Mouse (Mus musculus) layer of hippocampus, adult 8-10 months (tissue): ENCODE data around the gene Lsm2. TPM values are rescaled to one million over a fixed set of nuclear protein-coding genes. Genes with fewer than 3 reads are reported as not detected.
A peak's percentile ranks its signal among the peaks of the same experiment; 100 is the strongest.
"Not testable (repeated sequence)": the region's sequence is repeated elsewhere in the genome, so short reads cannot be mapped to it uniquely, and the experiment has no call there.

ENCODE experiments used
- DNase-seq, 2 experiments: peaks; one replicate each; pipeline ENCODE4 v3.0.0; 2022; ENCODE audit warnings: low spot score in 2 of 2
- total RNA-seq, 4 experiments: library from RNA; stranded (reverse); gene quantifications; 2 replicates each; pipeline ENCODE4 v1.2.4; 2022

Lsm2 gene
- total RNA-seq, 4 experiments from 2014 or later: 13.1 to 19.1 (median 16.9) TPM

GRCm38 (mm10) chr17:34956340-34956739, 25.3 kb upstream of the Lsm2 start:
- DNase-seq: no peak

GRCm38 (mm10) chr17:34957291-34957690, 24.4 kb upstream of the Lsm2 start:
- not testable (repeated sequence) for DNase-seq

GRCm38 (mm10) chr17:34957966-34958365, 23.7 kb upstream of the Lsm2 start:
- not testable (repeated sequence) for DNase-seq

GRCm38 (mm10) chr17:34958734-34959129, 22.9 kb upstream of the Lsm2 start:
- not testable (repeated sequence) for DNase-seq

GRCm38 (mm10) chr17:34959130-34959778, 22.4 kb upstream of the Lsm2 start, which contains the start of gene Hspa1b:
Hspa1b (minus strand) TSS chr17:34959238.
- peak; percentile 74 to 82 for DNase-seq

GRCm38 (mm10) chr17:34959881-34960515, 21.7 kb upstream of the Lsm2 start:
- DNase-seq: no peak

GRCm38 (mm10) chr17:34960702-34961493, 20.8 kb upstream of the Lsm2 start:
- no peak for DNase-seq

- DNase-seq: no peak
Observed at GRCm38 (mm10) chr17:34962125-34962524, 19.5 kb upstream of the Lsm2 start.

GRCm38 (mm10) chr17:34962841-34963240, 18.8 kb upstream of the Lsm2 start:
- no peak for DNase-seq

GRCm38 (mm10) chr17:34964640-34965049, 17.0 kb upstream of the Lsm2 start:
- DNase-seq: no peak

GRCm38 (mm10) chr17:34965627-34966026, 16.0 kb upstream of the Lsm2 start:
- DNase-seq: no peak

GRCm38 (mm10) chr17:34969822-34970221, 11.8 kb upstream of the Lsm2 start, which contains the start of gene Gm20481:
Gm20481 (plus strand) TSS chr17:34969912.
- DNase-seq: not testable (repeated sequence)

- DNase-seq: not testable (repeated sequence)
Observed at GRCm38 (mm10) chr17:34970850-34971249, 10.8 kb upstream of the Lsm2 start.

- DNase-seq: not testable (repeated sequence)
Observed at GRCm38 (mm10) chr17:34971694-34972068, 10.0 kb upstream of the Lsm2 start.

- peak; percentile 79 for DNase-seq
Observed at GRCm38 (mm10) chr17:34972069-34972749, 9.5 kb upstream of the Lsm2 start, which contains the start of the genes Hspa1a and Hspa1l. Hspa1a (minus strand) TSS chr17:34972156. Hspa1l (plus strand) TSS chr17:34972703.

- no peak for DNase-seq
Observed at GRCm38 (mm10) chr17:34975581-34976492, 5.8 kb upstream of the Lsm2 start.

GRCm38 (mm10) chr17:34977000-34977399, 4.7 kb upstream of the Lsm2 start:
- no peak for DNase-seq

- DNase-seq: no peak
Observed at GRCm38 (mm10) chr17:34978239-34978638, 3.4 kb upstream of the Lsm2 start.

- DNase-seq: no peak
Observed at GRCm38 (mm10) chr17:34979631-34980030, 2.0 kb upstream of the Lsm2 start.

- no peak for DNase-seq
Observed at GRCm38 (mm10) chr17:34980655-34981054, 1.0 kb upstream of the Lsm2 start.
